Mouse (Mus musculus): ENCODE measurements around the gene Lrrfip2.

The Lrrfip2 gene

GRCm38 (mm10) chr9:111220551-111221080, 103.2 kb downstream of the Lrrfip2 start:
- in situ Hi-C loops (cut with MboI, MseI) = no loop called here

GRCm38 (mm10) chr9:111221580-111221979, 104.2 kb downstream of the Lrrfip2 start:
- in situ Hi-C loops (cut with MboI, MseI) = no loop called here

GRCm38 (mm10) chr9:111223406-111223805, 106.0 kb downstream of the Lrrfip2 start:
- in situ Hi-C loops (cut with MboI, MseI) = no loop called here

DNA sequence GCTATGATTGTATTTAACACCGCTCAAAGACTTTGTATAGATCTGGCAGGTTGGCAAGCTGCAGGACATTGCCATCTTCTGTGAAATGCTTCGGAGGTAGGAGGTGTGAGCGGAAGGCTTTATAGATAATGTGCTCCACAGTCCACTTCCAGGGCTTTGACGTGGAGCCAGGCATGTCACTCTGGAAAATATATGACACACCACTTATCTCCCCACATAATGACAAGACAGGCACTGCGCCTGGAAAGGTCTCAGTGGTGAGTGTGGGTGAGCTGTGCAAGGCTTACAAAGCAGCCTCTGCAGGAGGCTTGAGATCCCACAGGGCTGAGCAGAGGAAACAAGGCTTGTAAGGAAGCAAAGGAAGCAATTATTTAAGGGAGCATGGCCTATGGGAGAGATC, 111.1 kb downstream of the Lrrfip2 start:
- in situ Hi-C loops (cut with MboI, MseI) = no loop called here

DNA sequence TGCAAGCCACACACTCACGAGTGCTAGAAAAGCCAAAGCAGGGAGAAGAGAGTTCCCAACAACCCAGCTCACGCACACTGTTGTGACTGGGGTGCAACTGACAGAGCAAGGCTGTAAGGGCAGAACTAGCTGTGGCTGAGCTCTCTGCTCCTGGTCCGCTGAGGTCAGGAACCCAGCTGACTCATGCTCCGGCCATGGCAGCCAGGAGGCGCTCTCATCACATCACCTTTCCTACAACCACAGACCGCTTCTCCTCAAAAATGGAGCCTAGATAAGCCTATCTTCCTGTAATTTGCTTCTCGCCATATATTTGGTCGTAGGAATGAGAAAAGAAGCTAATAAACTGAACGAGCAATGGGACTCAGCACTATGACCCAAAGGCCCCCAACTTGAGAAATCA, 117.3 kb downstream of the Lrrfip2 start:
- in situ Hi-C loops (cut with MboI, MseI) = no loop called here

- in situ Hi-C loops (cut with MboI, MseI) = no loop called here
Measured at GRCm38 (mm10) chr9:111237726-111238125, 120.3 kb downstream of the Lrrfip2 start.

DNA sequence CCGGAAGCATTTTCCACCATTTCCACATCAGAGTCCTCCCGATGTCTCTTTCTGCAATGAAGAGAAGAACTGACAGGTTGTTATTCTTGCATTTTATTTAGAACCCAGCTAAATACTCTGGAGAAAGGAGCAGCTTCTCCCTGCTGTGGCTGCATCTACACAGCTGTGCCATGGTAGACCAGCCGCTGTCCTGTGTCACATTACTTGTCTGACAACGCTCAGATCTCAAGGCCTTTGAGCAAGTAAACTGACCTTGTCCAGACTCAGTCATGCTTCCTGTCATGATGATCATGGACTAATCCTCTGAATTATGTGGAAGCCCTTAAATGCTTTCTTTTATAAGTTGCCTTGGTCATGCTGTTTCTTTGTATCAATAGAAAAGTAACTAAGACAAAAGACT, 122.4 kb downstream of the Lrrfip2 start:
- in situ Hi-C loops (cut with MboI, MseI) = no loop called here

DNA sequence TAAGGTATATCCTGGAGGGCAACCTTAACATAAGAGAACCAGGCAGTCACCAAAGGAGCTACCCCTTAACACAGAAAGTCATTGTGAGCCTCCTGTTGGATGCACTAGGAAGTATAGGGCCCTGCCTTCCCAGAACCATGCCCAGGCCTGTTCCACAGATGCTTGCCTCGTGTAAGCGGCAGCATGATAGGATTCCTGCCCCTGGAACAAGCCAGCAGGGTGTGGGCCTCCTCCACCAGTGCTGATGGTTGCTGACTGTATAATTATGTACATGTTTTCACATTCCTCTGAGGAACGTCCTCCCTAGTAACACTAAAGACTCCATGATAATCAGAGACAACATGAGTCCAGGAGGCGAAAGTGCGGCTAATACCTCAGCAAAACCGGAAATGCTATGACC, 126.0 kb downstream of the Lrrfip2 start:
- in situ Hi-C loops (cut with MboI, MseI) = no loop called here

DNA sequence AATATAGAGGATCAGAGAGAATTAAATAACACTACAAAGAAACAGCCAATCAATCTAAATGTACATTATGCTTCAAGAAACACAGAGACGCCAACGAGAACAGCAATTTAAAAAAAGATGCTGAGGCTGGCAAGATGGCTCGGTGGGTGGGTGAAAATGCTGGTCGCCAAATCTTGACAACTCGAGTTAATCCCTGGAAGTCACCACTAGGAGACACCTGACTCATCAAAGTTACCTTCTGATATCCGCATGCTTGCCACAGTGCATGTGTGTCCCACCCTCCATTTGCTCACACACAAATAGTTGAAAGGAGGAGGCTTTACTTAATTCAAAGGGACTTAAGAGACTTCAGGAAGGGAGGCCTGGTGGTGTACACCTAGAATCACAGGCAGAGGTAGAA, 128.2 kb downstream of the Lrrfip2 start:
- in situ Hi-C loops (cut with MboI, MseI) = no loop called here

DNA sequence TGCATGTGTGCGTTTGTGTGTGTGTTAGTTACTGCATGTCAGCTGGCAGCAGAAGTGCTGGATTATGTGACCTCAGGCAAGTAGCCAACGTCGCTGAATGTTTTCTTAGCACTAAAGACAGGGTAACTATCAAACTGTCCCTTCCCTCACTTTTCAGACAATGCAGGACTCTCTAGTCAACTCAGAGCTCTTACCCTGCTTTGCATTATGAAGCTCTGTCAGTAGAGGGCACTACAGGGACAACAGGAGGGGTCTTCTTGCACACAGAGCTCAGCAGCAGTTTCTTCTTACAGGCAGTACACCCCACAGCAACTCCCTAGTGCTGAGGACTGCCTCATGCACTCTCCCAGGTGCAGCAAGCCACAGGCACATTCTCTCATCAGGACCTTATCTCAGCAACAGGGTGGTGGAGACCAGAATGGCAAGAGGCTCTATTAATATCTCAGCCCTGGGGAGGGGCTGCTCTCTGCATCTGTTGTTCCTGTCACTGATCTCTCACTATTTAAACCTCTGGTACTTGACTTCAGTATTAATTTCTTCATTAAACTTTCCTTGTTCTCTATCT, 130.4 kb downstream of the Lrrfip2 start:
- in situ Hi-C loops (cut with MboI, MseI) = no loop called here

GRCm38 (mm10) chr9:111252161-111252869, 134.9 kb downstream of the Lrrfip2 start:
- in situ Hi-C loops (cut with MboI, MseI) = no loop called here

DNA sequence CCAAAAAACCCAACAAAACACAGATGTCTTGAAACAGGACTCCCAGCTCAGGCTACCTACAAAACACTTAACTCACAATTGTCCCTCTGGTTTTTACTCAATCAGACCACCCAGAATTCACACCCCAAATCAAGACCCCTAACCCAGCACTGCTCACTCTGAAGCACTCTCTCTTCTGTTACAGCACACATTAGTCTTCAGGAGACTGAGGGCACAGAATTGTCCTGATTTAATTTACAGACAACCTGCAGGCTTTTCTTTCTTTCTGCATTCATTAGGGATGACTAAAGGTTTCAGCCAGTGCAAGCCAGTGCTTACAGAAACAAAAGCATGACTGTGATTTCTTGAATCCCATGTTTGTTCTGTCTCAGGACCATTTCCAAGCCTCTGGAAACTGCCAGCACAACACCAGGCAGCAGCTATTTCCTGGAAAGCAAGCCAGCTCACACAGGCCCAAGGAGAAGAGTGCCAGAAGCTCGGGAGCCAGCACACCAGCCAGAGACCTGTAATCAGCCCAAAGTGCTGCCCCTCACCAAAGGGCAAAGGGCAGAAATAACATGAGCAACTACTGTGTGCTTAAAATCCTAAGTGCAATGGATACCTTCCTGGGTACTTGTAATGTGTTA, 143.1 kb downstream of the Lrrfip2 start:
- in situ Hi-C loops (cut with MboI, MseI) = no loop called here

DNA sequence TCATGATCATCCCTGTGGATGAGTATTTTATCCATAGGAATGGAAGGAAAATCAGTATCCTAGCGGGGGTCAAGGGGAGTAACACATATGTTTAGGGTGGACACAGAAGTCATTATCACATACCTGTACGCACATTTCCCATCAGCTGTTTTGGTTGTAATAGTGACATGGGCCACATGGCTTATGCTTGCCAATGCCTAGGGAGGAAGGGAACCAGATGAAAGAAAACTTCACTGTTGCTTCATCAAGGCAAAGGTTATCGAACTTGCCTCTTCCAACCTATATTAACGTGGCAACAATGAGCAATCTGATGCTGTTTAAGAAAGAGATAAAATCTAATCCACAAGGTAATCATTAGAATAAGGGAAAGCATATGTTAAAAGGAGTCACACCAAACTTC, 144.0 kb downstream of the Lrrfip2 start:
- in situ Hi-C loops (cut with MboI, MseI) = no loop called here

GRCm38 (mm10) chr9:111267998-111268397, 150.6 kb downstream of the Lrrfip2 start:
- in situ Hi-C loops (cut with MboI, MseI) = no loop called here

- in situ Hi-C loops (cut with MboI, MseI) = no loop called here
Measured at GRCm38 (mm10) chr9:111270606-111271005, 153.2 kb downstream of the Lrrfip2 start.

DNA sequence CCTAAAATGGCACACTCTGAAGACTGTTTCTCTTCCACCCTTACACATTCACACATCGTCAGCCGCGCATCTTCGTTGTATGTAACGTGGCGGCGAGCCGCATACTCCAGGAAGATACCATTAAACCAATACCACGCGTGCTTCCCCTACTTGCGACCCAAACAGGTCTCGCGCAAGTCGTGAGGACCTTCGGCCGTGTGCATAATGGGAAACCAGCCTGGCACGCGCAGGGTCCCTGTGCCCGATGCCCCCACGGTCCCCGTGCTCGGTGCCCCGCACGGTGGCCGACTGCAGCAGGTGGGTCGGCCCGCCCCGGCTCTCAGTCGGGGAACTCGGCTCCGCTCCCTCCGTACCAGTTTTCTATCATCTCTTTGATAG, 153.7 kb downstream of the Lrrfip2 start:
- in situ Hi-C loops (cut with MboI, MseI) = no loop called here

DNA sequence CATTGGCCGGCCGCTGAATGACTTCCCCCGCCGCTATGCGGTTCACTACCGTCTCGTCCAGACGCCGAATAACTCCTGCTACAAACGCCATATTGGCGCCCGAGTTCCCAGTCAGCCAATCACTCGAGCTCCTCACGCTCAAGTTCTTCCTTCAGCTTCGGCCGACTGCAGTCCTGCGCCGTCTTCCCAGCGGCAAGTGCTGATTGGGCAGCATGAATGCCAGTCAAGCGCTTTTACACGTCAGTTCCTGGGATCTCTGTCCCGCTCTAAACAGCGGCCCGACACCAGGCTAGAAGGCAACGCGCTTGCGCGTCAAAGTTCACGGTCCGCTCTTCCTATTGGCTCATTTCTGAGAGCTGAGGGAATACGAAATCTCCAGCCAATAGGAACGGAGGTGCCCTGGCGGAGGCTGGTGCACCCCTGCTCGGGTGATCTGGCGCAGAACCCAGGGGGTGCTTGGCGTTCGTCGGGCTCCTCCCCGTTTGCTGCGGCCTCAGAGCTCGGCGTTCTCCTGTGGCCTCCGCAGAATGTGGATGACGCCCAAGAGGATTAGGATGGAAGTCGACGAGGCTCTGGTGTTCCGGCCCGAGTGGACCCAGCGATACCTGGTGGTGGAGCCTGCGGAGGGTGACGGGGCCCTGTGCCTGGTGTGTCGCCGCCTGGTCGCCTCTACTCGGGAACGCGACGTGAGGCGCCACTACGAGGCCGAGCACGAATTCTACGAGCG, 154.2 kb downstream of the Lrrfip2 start, which contains the start of the genes Mlh1 and Epm2aip1:
Mlh1 (minus strand) TSS at position 358 of the 727 bp plus-strand sequence.
Epm2aip1 (plus strand) TSS at position 496 of the 727 bp plus-strand sequence.
- in situ Hi-C loops (cut with MboI, MseI) = no loop called here

- in situ Hi-C loops (cut with MboI, MseI) = no loop called here
Measured at GRCm38 (mm10) chr9:111272356-111272755, 155.0 kb downstream of the Lrrfip2 start.

DNA sequence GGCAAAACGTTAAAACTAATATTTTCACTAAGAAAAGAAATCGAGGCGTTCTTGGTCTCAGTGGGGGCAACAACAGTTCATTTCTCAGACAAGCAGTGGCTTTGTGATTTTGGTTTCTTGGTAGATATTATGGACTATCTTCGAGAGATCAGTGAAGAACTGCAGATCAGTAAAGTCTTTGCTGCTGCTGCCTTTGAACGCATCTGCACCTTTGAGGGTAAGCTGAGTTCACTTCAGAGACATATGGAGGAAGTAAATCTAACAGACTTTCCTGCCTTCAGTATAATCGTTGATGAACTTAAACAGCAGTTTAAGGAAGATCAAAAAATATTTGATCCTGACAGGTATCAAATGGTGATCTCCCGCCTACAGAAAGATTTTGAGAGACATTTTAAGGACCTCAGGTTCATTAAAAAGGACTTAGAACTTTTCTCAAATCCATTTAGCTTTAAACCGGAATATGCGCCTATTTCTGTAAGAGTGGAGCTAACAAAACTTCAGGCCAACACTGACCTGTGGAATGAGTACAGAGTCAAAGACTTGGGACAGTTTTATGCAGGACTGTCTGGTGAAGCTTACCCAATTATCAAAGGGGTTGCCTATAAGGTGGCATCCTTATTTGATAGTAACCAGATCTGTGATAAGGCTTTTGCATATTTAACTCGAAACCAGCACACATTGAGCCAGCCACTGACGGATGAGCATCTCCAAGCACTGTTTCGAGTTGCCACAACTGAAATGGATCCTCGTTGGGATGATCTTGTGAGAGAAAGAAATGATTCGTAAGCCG, 155.8 kb downstream of the Lrrfip2 start:
- in situ Hi-C loops (cut with MboI, MseI) = no loop called here

DNA sequence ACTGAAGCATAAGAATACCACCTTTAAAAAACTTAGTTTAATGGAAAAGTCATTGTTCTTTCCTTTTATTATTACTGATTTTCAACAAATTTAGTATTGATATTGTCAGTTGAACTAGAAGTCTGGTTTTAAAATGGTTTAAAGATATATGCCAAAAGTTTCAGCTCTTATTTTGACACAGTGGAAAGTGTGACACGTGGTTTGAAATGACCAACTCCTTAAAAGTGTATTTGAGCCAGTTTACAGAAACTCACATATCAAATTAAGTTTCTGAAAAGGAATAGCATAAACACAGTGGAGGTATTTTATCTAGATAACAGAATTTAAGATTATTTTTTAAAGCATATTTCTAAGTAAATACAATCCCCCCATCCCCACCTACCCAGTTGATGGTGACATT, 156.6 kb downstream of the Lrrfip2 start:
- in situ Hi-C loops (cut with MboI, MseI) = no loop called here

DNA sequence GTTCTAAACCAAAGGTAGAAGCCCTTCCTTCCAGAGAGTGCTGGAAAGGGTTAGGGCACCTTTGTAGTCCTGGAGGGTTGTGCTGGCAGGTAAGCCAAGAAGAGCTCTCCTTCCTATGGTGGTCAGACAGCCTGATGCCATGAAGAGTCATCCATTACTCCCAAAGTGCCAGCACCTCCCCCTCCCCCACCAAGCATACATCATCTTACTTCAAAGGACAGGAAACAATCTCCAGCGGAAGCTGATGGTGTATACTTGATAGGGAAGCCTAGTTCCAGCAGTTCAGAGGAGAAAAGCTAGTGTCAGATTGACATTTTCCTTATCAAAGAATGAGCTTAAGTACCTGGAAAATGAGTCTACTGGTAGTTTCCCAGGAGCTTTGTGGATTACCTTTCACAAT, 157.8 kb downstream of the Lrrfip2 start:
- in situ Hi-C loops (cut with MboI, MseI) = no loop called here
